Mouse (Mus musculus) monocyte, adult 5-6 weeks (primary cell): ENCODE measurements around the gene Tax1bp3. TPM values are rescaled to one million over a fixed set of nuclear protein-coding genes. Genes with fewer than 3 reads are reported as not detected.

Experiments used
- ATAC-seq: fragments of 153-309, 156-312 bp; replicated peaks from 2 replicates; pipeline ENCODE4 v1.8.0; 2017; ENCODE audit warnings: mild to moderate bottlenecking; ENCODE audit not compliant: low TSS enrichment, insufficient number of reproducible peaks, severe bottlenecking, poor library complexity, low FRiP score
- total RNA-seq: library from RNA; stranded (forward); fragments of 200-1000, 200-491, 200-594 nt; gene quantifications from 3 replicates; pipeline ENCODE4 v1.2.3, GENCODE M21; 2017

Gene Tax1bp3
- total RNA-seq, 1 experiment from 2014 or later, result 14.2 TPM

- ATAC-seq, result no peak
Measured at GRCm38 (mm10) chr11:73213956-73214355, 37.1 kb downstream of the Tax1bp3 start.

- ATAC-seq, result no peak
Measured at GRCm38 (mm10) chr11:73219671-73220070, 42.8 kb downstream of the Tax1bp3 start.

- no peak for ATAC-seq
Measured at GRCm38 (mm10) chr11:73220651-73221050, 43.8 kb downstream of the Tax1bp3 start.

- ATAC-seq, result no peak
Measured at GRCm38 (mm10) chr11:73222846-73223245, 46.0 kb downstream of the Tax1bp3 start.

- no peak; the same call in 1 of the 2 replicates for ATAC-seq
Measured at GRCm38 (mm10) chr11:73223966-73224365, 47.1 kb downstream of the Tax1bp3 start.

GRCm38 (mm10) chr11:73225856-73226255, 49.0 kb downstream of the Tax1bp3 start:
- ATAC-seq, result no peak

GRCm38 (mm10) chr11:73228881-73229280, 52.0 kb downstream of the Tax1bp3 start:
- ATAC-seq, result no peak

GRCm38 (mm10) chr11:73230081-73230480, 53.2 kb downstream of the Tax1bp3 start:
- ATAC-seq, result no peak

GRCm38 (mm10) chr11:73232513-73232912, 55.6 kb downstream of the Tax1bp3 start:
- no peak for ATAC-seq

Other genes starting within 250 kb of the Tax1bp3 start
- gene Atp2a3, start 215.9 kb upstream of the Tax1bp3 start, total RNA-seq, result 107 to 245 TPM (median 115 TPM) in 3 replicates
- 6.3 to 18.7 TPM (median 15.6 TPM) in 3 replicates for gene P2rx1, start 178.0 kb upstream of the Tax1bp3 start, total RNA-seq
- 2.6 to 4.0 TPM (median 3.0 TPM) in 3 replicates for gene Camkk1, start 158.1 kb upstream of the Tax1bp3 start, total RNA-seq
- 11.5 to 18.1 TPM (median 14.0 TPM) in 3 replicates for gene Ncbp3, start 129.3 kb upstream of the Tax1bp3 start, total RNA-seq
- 1.7 to 2.4 TPM (median 1.8 TPM) in 3 replicates for gene Itgae, start 86.5 kb upstream of the Tax1bp3 start, total RNA-seq
- 6.3 to 16.9 TPM (median 6.5 TPM) in 3 replicates for gene Haspin, start 38.8 kb upstream of the Tax1bp3 start, total RNA-seq
- 0.32 TPM in 1 of 3 replicates, not detected in the others for gene P2rx5, start 16.7 kb upstream of the Tax1bp3 start, total RNA-seq
- gene Emc6, start within 50 bp of the Tax1bp3 start, total RNA-seq, result 28.3 to 33.4 TPM (median 32.5 TPM) in 3 replicates
- gene Ctns, start 22.0 kb downstream of the Tax1bp3 start, total RNA-seq, result 15.6 to 19.4 TPM (median 18.2 TPM) in 3 replicates
- 0.64 to 3.0 TPM (median 1.2 TPM) in 3 replicates for gene Shpk, start 22.4 kb downstream of the Tax1bp3 start, total RNA-seq
- not detected in 3 replicates for gene Trpv1, start 57.2 kb downstream of the Tax1bp3 start, total RNA-seq
- not detected in 3 replicates for gene Trpv3, start 90.3 kb downstream of the Tax1bp3 start, total RNA-seq
- 0.49 to 12.6 TPM (median 6.0 TPM) in 3 replicates for gene Aspa, start 152.5 kb downstream of the Tax1bp3 start, total RNA-seq
- gene Gm49340, start 152.7 kb downstream of the Tax1bp3 start, total RNA-seq, result not detected in 3 replicates
- gene Spata22, start 152.7 kb downstream of the Tax1bp3 start, total RNA-seq, result not detected in 3 replicates
- not detected in 3 replicates for gene Olfr20, start 173.7 kb downstream of the Tax1bp3 start, total RNA-seq
- not detected in 3 replicates for gene Olfr376, start 194.2 kb downstream of the Tax1bp3 start, total RNA-seq
- not detected in 3 replicates for gene Olfr1, start 222.5 kb downstream of the Tax1bp3 start, total RNA-seq